Mouse (Mus musculus) midbrain, embryonic 10.5 days (tissue): ENCODE measurements around the gene Pbld1. TPM values are rescaled to one million over a fixed set of nuclear protein-coding genes. Genes with fewer than 3 reads are reported as not detected.
"Not testable (repeated sequence)": the region's sequence is repeated elsewhere in the genome, so short reads cannot be mapped to it uniquely, and the experiment has no call there.

Experiments used
- DNase-seq: peaks from one replicate; pipeline ENCODE4 v3.0.0-alpha.2; 2017; ENCODE audit warnings: low spot score
- H3K27ac ChIP-seq: fragments of 300-500 bp; sonication (generic); replicated peaks from 2 replicates; pipeline ENCODE4 v1.5.1; 2016; ENCODE audit warnings: mild to moderate bottlenecking
- H3K27me3 ChIP-seq: fragments of 300-500 bp; sonication (generic); 2 replicates; pipeline ENCODE4 v1.6.1; 2016; ENCODE audit warnings: low read depth, mild to moderate bottlenecking; ENCODE audit not compliant: poor library complexity, severe bottlenecking
- H3K36me3 ChIP-seq: fragments of 300-500 bp; sonication (generic); 2 replicates; pipeline ENCODE4 v1.6.1; 2016; ENCODE audit warnings: mild to moderate bottlenecking, moderate library complexity
- H3K4me1 ChIP-seq: fragments of 300-500 bp; sonication (generic); 2 replicates; pipeline ENCODE4 v1.6.1; 2016
- H3K4me3 ChIP-seq: fragments of 300-500 bp; sonication (generic); 2 replicates; pipeline ENCODE4 v1.5.1; 2016; ENCODE audit warnings: mild to moderate bottlenecking, moderate library complexity
- H3K9me3 ChIP-seq: fragments of 300-500 bp; sonication (generic); replicated peaks from 2 replicates; pipeline ENCODE4 v1.6.1; 2016; ENCODE audit warnings: mild to moderate bottlenecking
- WGBS: fragments of 180-500 bp; shearing (Covaris S2); methylation state at CpG from one replicate; pipeline ENCODE4 v1.1.7; 2016; 5-methylcytosine and 5-hydroxymethylcytosine counted together
- polyA plus RNA-seq: library from polyadenylated mRNA; unstranded; fragments of >200 nt; fragmentation: Nextera tagmentation; extraction: Ambion mirVana; gene quantifications from 2 replicates; pipeline ENCODE4 v1.2.1, GENCODE M21; 2016

The Pbld1 gene
- polyA plus RNA-seq, 1 experiment from 2014 or later = 1.5 TPM

DNA sequence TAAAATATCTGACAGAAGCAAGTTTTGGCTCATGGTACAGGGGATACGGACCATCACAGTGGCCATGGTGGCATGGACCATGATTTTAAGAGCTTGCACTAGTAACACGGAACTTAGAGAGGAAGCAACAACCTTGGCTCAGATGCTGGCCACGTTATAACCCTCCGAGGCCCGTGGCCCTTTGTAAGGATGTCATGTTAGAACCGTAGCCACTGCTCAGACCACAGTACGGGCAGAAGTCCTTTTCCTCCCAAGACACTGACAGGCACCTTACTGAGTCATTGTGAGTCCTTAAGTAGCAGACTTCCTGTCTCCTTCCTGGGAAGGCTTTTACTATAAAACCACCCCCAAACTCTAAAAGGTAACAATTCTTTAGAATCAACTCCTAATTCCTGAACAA is 8.7 kb upstream of the Pbld1 start:
- H3K27me3 ChIP-seq = no peaks in the 10 kb centered on the region
- no peaks in the 10 kb centered on the region for H3K9me3 ChIP-seq
- no peak for DNase-seq
- H3K36me3 ChIP-seq = no peaks in the 10 kb centered on the region
- no peak overlapping the region for H3K4me3 ChIP-seq
- WGBS = 76% methylated on average over 7 of the region's 7 CpGs
- H3K27ac ChIP-seq = no peak overlapping the region
- peaks cover 5% of the 10 kb centered on the region for H3K4me1 ChIP-seq

DNA sequence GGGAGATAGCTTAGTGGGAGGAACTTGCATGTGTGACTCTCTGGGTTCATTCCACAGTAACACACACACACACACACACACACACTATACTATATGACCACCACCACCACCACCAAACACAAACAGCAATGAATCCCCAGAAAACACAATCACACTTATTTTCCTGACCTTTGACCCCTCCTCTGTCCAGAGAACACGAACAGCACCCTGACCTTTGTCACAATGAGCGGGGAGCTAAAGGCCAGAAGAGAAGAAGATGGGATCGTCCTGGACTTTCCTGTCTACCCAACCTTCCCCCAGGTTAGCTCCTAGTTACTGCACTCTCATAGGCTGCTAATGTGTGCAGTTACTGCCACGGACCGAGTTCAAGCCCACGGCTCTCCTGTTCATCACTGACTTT is 8.0 kb upstream of the Pbld1 start:
- H3K36me3 ChIP-seq = no peaks in the 10 kb centered on the region
- DNase-seq = no peak
- no peak overlapping the region for H3K27ac ChIP-seq
- peaks cover 10% of the 10 kb centered on the region for H3K4me1 ChIP-seq
- H3K4me3 ChIP-seq = no peak overlapping the region
- 80% methylated on average over 6 of the region's 6 CpGs for WGBS
- H3K9me3 ChIP-seq = no peaks in the 10 kb centered on the region
- no peaks in the 10 kb centered on the region for H3K27me3 ChIP-seq

DNA sequence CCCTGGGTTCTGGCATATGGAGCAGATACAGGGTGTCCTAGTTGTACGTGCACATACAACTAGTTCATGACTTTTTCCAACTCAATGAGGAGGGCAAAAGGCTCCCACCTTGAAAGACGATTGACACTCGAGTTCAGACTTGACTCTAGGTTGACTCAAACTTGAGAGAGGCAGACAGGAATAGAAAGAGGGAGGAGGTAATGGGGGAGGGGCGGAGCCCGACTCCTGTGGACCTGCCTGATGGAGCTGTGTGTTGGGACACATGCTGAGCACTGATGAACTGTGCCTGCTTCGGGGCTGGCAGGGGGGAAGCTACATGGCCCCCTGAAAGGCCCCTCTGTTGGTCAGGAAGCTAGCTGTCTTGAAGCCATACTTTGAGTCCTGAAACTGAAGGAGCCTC is 7.0 kb upstream of the Pbld1 start:
- Histone ChIP-seq H3K27me3 (no peaks in the 10 kb centered on the region), H3K27ac (0 out of 2 replicates have a peak overlapping the region, but pooled peaks have one; percentile 13), H3K4me1 (peaks cover 17% of the 10 kb centered on the region), H3K9me3 (no peaks in the 10 kb centered on the region), H3K4me3 (no peak overlapping the region), H3K36me3 (no peaks in the 10 kb centered on the region)
- WGBS = 75% methylated on average over 6 of the region's 6 CpGs
- no peak for DNase-seq

DNA sequence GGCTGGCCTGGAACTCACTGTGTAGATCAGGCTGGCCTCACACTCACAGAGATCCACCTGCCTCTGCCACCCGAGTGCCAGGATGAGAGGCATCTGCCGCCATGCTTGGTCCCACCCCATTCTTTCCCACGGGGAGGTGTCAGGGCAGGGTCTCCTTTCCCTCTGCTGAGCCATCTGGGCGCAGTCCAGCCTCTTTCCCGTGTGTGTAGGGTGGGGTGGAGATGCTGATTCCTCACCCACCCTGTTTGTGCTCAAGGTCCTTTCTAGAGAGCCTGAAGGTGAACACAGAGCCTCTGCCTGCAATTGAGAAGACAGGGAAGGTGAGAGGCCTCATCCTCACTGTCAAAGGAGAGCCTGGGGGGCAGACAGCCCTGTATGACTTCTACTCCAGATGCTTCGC is 5.9 kb upstream of the Pbld1 start:
- peaks cover 17% of the 10 kb centered on the region for H3K4me1 ChIP-seq
- not testable (repeated sequence) for H3K4me3 ChIP-seq, H3K27ac ChIP-seq, H3K9me3 ChIP-seq, DNase-seq, H3K27me3 ChIP-seq, H3K36me3 ChIP-seq
- WGBS = 96% methylated on average over 6 of the region's 6 CpGs

DNA sequence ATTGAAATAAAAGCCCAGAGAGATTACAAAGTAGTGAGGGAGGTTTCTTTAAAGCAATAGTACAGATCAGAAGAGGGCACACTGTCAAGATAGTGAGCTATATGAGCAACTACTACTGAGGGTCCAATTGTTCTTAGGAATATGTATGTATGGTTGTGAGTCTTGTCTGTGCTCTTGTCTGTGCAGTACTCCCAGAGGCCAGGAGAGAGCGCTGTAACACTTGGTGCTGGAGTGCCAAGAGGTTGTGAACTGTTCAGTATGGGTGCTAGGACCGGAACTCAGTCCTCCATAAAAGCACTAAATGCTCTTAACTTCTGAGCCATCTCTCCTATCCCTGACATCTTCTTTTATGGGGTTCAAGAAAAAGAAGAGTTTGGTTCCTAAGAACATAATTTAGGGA is 5.4 kb upstream of the Pbld1 start:
- 74% methylated on average over 2 of the region's 2 CpGs for WGBS
- H3K4me3 ChIP-seq = no peak overlapping the region
- no peaks in the 10 kb centered on the region for H3K9me3 ChIP-seq
- no peaks in the 10 kb centered on the region for H3K27me3 ChIP-seq
- no peak overlapping the region for H3K27ac ChIP-seq
- H3K36me3 ChIP-seq = no peaks in the 10 kb centered on the region
- DNase-seq = no peak
- H3K4me1 ChIP-seq = peaks cover 17% of the 10 kb centered on the region

DNA sequence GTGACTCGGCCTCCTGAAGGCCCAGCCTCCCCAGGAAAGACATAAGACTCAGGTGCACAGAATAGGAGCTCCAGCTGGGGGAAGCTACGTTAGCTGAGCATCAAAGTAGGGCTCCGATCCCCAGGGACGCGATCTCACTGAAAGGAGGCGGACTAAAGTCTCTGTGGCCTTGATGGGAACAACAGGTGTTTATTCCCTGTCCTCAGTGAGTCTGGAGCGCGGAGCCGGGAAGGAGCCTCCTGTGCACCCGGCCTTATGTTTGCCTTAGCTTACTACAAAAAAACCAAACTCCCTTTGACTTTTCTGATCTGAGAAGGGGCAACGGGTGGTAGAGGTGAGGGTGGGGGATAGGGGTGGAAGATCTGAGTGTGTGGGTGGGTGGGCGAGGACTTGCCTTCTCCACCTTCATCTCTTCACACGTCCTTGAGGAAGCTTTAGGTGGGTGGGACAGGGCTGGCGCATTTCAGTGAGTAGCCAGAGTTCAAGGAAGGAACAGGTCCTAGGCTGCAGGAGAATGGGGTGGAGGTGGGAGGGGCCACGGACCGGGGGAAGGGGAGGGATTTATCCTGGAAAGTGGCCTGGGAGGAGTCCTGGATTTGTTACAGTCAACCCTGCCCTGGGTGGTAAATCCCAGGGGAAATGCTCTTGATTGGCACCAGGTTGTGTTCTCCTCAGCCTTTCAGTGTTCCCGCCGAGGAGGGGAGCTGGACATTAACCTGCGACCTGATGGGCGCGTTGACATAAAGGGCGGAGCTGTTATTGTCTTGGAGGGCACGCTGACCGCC is 2.8 kb upstream of the Pbld1 start:
- DNase-seq = no peak
- H3K4me1 ChIP-seq = peaks cover 17% of the 10 kb centered on the region
- H3K4me3 ChIP-seq = 0 out of 2 replicates have a peak overlapping the region, but pooled peaks have one; percentile 6
- 45% methylated on average over 24 of the region's 24 CpGs for WGBS
- no peaks in the 10 kb centered on the region for H3K9me3 ChIP-seq
- no peaks in the 10 kb centered on the region for H3K27me3 ChIP-seq
- no peaks in the 10 kb centered on the region for H3K36me3 ChIP-seq
- no peak overlapping the region for H3K27ac ChIP-seq

DNA sequence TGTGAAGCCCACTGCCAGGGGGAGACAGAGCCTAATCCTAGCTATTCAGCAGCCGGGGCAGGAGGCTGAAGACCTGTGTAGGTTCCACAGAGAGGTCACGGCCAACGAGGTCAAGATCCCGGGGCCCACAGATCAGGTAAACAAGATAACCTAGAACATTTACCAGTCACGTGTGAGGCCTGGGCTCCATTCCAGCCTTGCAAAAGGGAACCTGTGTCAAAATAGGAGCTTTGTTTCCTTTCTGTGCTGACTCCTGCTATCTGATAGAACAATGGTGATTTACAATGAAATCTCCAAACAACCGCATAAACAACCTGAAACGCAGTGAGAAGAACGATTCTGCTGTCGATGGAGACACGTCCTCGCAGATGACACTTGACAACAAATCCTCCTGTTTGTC is 444 bp downstream of the Pbld1 start:
- H3K27ac ChIP-seq = no peak overlapping the region
- 77% methylated on average over 11 of the region's 11 CpGs for WGBS

DNA sequence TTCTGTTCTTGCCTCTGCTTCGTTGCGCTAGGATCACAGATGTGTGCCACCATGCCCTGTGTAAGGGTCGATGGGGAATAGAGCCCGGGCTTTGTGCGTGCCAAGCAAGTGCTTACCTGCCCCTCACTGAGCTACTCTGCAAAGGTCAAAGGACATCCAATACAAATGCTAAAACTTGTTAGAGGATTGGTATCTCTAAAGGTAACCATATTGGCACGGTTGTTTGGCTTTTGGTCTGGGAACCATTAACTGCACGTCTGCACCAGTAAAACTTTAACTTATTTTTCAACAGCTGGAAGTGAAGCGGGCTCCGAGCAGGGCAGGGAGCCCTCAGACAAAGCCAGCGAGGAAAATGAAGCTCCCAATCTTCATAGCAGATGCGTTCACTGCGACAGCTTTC is 1.3 kb downstream of the Pbld1 start:
- DNase-seq = no peak
- no peaks in the 10 kb centered on the region for H3K9me3 ChIP-seq
- no peak overlapping the region for H3K27ac ChIP-seq
- no peak overlapping the region for H3K4me3 ChIP-seq
- WGBS = 79% methylated on average over 12 of the region's 12 CpGs
- H3K36me3 ChIP-seq = no peaks in the 10 kb centered on the region
- H3K27me3 ChIP-seq = no peaks in the 10 kb centered on the region
- peaks cover 17% of the 10 kb centered on the region for H3K4me1 ChIP-seq

More for the DNA sequence above, 444 bp downstream of the Pbld1 start:
- Histone ChIP-seq H3K9me3 (no peaks in the 10 kb centered on the region), H3K27me3 (no peaks in the 10 kb centered on the region), H3K4me1 (peaks cover 17% of the 10 kb centered on the region), H3K4me3 (no peak overlapping the region), H3K36me3 (no peaks in the 10 kb centered on the region)
- no peak for DNase-seq

DNA sequence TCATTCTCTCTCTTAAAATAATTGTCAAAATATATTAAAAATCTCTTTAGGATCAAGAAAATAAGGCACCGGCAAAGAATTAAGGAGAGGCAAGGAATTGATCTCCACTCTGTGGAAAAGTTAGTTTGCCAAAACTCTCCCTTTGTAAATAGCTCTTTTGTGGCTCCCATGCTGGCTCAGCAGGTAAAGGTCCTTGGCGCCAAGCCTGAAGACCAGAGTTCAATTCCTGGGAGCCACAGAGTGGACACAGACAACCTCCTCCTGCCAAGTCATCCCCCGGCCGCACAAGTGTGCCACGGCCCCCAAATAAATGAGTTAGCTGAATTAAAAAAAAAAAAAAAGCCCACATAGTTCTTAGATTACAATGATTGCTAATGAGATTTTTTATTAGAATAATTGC is 2.7 kb downstream of the Pbld1 start:
- WGBS = 96% methylated on average over 5 of the region's 5 CpGs
- Histone ChIP-seq H3K27ac (no peak overlapping the region), H3K27me3 (no peaks in the 10 kb centered on the region), H3K4me1 (peaks cover 6% of the 10 kb centered on the region), H3K36me3 (no peaks in the 10 kb centered on the region), H3K9me3 (no peaks in the 10 kb centered on the region), H3K4me3 (no peak overlapping the region)
- DNase-seq = no peak

DNA sequence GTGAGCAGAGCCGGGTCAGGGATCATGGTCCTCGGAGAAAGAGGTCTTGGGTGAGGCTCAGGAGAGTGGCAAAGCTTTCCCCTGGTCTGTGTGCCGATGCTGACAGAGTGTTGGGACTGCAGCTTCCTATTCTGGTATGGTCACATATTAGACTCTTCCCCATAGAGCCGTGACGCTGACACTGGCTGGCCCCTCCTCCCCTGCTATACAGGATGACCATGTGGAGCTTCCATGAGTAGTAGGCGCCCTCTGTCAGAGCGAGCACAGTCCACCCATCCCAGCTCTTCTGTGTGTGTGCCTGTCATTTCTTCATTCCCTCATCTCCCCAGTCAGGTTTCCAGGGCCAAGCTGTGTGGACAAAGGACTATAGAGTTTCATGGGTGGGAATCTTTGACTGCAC is 3.4 kb downstream of the Pbld1 start:
- Histone ChIP-seq H3K27me3 (no peaks in the 10 kb centered on the region), H3K4me3 (no peak overlapping the region), H3K36me3 (no peaks in the 10 kb centered on the region), H3K4me1 (peaks cover 5% of the 10 kb centered on the region), H3K27ac (0 out of 2 replicates have a peak overlapping the region, but pooled peaks have one; percentile 13), H3K9me3 (no peaks in the 10 kb centered on the region)
- 78% methylated on average over 7 of the region's 7 CpGs for WGBS
- DNase-seq = no peak

DNA sequence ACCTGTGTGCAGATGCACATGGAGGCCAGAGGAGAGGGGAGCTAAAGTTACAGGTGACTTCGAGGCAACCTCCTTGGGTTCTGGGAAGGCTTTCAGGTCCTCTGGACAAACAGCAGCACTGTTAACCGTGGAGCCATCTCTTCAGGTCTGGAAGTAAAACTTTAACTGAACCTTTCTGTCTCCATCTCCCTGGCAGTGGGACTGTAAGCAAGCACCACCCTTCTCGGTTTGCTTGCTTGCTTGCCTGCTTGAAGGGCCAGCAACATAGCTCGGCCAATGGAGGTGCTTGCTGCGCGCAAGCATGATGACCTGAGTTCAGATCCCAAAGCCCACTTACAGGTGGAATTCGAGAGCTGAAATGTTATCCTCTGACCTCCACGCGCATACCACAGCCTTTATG is 4.6 kb downstream of the Pbld1 start:
- no peak for DNase-seq
- Histone ChIP-seq H3K9me3 (no peaks in the 10 kb centered on the region), H3K27ac (no peak overlapping the region), H3K36me3 (no peaks in the 10 kb centered on the region), H3K27me3 (no peaks in the 10 kb centered on the region), H3K4me1 (peaks cover 5% of the 10 kb centered on the region), H3K4me3 (no peak overlapping the region)
- 84% methylated on average over 9 of the region's 9 CpGs for WGBS

DNA sequence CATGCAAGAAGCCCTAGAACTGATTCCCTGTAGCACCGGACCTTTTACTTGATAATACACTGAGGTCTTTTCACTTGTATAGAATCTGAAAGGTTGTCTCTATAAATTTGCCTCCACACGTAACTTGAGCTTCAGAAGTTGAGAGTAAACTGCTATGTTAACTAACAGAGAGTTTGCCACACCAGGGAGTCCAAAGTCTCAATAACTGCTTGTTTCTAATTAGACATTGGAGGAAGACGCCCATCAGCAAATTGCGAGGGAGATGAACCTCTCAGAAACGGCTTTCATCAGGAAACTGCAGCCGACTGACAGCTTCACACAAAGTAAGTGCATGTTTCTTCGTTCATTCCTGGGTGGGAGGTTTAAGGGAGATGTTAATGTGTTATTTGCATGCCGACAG is 5.6 kb downstream of the Pbld1 start:
- Histone ChIP-seq H3K4me3 (no peak overlapping the region), H3K4me1 (peaks cover 5% of the 10 kb centered on the region), H3K27ac (no peak overlapping the region), H3K9me3 (no peaks in the 10 kb centered on the region), H3K36me3 (no peaks in the 10 kb centered on the region), H3K27me3 (no peaks in the 10 kb centered on the region)
- DNase-seq = no peak
- WGBS = 68% methylated on average over 8 of the region's 8 CpGs

DNA sequence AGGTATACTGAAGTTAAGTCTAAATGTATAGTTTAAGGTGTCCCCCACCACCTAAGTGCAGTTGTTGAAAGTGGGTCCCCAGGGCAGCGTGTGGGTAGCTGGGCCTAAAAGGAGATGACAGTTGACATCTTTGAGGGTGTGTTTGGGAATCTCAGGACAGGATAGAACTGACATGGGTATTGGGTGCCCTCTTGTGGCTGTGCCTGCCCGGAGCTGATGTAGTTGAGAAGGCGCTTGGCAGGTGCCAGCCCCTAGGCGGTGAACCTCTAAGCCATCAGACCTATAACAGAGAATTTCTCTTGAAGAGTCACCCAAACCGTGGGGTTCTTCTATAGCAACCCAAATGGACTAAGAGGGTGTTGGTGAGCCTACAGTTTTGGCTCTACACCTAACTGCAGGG is 6.0 kb downstream of the Pbld1 start:
- H3K27me3 ChIP-seq = no peaks in the 10 kb centered on the region
- DNase-seq = peak; percentile 82
- no peak overlapping the region for H3K4me3 ChIP-seq
- 6% methylated on average over 5 of the region's 5 CpGs for WGBS
- no peaks in the 10 kb centered on the region for H3K9me3 ChIP-seq
- peaks cover 5% of the 10 kb centered on the region for H3K4me1 ChIP-seq
- no peaks in the 10 kb centered on the region for H3K36me3 ChIP-seq
- no peak overlapping the region for H3K27ac ChIP-seq
